Mouse (Mus musculus) WW6 (cell line): ENCODE results near the gene Gm10203.
"Not testable (repeated sequence)": the region's sequence is repeated elsewhere in the genome, so short reads cannot be mapped to it uniquely, and the experiment has no call there.

Experiments
- DNase-seq: peaks from one replicate; pipeline ENCODE4 v3.0.0-alpha.2; 2013; ENCODE audit warnings: low read depth, low spot score

Gm10203 gene

DNA sequence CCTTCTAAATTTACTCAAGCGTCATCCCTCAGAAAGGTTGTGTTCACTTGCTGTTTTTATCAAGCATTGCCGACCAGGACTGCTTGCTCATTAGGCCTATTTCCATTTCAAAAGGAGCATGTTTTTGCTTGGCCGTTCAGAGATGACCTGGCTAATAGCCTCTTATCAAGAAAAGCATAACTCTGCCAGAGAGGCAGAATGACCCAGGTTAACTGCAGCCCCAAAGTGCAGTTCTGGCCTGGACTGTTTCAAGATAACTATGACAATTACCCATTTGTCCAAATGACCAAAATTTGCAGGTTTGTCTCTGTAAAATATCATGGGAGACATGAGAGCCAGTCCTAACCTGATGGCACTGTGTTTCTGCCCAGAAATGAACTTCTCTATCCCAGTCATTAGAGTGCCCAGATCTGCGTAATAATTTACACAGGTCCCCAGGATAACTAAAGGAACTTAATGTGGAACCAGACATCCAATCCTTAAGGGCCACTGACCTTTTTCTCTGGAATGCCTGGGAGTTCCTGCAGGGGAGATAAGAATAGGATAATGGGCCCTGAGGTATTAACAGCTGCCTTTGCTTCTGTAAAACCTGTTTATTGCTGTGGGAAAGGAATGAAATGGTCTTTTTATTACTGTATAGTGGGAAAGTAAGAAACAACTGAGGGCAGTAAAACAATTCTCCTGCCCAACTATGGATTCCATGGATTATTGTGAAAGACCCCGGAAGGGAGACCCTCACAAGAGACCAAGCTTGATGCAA, 4.6 kb downstream of the Gm10203 start:
- no peak for DNase-seq

DNA sequence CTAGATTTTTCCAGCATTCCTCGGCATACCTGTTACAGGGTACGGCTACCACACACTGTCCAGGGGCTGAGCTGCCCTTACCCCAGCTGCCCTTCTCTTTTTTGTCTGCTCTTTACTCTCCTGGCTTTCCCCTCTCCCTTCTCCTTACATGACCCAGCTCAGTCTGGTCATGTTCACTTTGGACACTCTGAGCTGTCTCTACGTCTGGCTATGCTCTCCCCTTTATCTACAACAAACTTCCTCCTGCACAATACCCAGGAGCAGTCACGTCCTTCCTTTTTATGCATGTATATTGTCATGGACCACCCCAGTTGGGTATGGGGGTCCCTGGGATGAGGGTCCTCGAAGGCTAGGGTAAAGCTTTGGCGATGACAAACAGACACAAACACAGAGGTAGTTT, 5.7 kb downstream of the Gm10203 start:
- DNase-seq: no peak

DNA sequence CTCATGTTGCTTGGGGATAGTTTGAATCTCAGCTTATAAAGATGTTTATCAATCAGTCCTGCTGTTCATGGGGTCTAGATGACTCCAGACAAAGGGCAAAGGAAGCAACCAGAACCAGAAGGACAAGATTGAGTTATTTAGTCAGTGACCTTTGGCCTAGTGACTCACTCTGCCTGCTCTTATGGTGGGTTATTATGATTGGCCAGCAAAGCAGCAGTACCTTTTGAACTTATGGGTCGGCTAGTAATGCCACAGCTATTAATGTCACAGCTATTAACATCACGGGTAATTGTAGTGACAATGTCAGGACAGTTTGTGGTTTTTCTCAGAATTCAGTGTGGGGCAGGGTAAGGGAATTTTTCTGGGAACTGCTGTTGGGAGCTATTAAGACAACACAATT, 8.0 kb downstream of the Gm10203 start:
- no peak for DNase-seq

DNA sequence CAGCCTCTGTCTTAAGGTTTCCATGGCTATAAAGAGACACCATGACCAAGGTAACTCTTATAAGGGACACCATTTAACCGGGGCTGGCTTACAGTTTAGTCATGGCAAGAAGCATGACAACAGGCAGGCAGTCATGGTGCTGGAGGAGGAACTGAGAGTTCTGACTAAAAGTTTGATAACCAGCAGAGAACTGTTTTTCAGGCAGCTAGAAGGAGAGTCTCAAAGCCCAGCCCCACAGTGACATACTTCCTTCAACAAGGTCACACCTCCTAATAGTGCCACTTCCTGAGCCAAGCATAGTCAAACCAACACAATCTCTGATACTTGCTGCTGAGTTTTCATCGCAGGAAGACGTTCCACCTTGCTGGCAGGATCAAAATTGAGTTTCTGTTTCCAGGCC, 9.0 kb downstream of the Gm10203 start:
- no peak for DNase-seq

DNA sequence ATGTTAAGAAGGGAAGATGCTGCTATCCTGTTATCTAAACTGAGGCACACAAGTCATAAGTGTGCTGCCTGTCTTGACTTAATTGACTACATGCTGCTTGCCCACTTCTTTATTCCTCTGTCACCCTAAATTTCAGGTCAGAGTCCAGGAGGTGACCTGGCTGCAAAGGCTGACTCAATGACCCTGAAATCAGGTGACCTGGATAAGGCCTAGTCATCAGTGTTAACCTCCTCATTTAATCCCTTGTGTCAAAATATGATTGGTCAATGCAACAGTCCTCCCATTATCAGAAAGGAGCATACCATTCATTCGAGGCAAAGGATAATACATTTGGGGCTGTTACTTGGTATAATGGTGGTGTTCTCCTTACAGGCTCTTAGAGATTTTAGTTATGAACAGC, 9.5 kb downstream of the Gm10203 start, which contains the start of gene Etfbkmt:
Gene Etfbkmt (plus strand): TSS at position 379 of the 400 bp plus-strand sequence.
- no peak for DNase-seq

DNA sequence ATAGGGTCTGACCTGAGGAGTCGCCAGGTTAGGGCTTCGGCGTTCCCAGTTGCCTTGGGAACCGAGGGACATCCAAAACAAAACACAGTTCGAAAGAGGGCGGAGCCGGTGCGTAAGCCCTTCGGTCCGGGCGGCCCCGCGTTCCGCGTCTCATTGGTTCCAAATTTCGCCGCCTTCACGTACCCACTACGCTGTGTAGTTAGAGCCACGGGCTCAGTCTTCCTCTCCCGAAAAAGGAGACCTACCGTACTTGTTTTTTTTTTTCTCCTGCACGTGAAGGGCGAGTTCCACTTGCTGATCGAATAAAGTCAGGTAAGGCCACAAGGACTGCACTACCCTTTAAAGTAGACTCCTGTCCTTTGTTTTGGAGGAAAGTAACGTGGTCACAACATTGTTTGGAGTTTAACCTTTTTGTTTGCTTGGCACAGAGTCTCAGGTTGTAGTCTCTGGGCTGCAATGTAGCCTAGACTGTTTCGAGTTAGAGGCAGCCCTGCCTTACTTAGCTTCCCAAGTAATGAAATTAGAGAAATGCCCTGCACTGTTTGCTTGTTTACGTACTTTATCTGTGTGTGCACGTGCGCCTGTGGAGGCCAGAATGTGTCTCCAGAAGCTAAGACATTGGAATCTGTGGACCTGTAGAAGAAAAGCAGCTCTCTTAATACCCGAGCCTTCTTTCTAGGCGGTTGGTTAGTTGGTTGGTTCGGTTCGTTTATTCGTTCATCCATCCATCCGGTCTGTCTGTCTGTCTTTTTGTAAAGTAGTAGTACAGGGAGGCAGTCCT, 11.6 kb downstream of the Gm10203 start:
- DNase-seq: peak; percentile 88

DNA sequence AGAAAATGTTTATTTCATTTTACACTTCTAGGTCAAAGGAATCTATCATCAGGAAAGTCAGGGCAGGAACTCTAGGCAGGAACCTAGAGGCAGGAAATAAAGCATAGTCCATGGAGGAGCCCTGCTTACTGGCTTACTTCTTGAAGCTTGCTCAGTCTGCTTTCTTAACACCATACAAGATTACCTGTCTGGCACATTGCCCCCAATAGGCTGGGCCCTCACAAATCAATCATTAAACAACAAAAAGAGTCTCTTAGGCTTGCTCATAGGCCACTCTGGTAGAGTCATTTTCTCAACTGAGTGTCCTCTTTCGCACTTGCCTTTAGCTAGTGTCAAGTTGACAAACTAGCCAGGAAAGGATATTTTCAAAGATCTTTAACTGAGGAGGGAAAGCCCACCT, 15.2 kb downstream of the Gm10203 start:
- DNase-seq: no peak

DNA sequence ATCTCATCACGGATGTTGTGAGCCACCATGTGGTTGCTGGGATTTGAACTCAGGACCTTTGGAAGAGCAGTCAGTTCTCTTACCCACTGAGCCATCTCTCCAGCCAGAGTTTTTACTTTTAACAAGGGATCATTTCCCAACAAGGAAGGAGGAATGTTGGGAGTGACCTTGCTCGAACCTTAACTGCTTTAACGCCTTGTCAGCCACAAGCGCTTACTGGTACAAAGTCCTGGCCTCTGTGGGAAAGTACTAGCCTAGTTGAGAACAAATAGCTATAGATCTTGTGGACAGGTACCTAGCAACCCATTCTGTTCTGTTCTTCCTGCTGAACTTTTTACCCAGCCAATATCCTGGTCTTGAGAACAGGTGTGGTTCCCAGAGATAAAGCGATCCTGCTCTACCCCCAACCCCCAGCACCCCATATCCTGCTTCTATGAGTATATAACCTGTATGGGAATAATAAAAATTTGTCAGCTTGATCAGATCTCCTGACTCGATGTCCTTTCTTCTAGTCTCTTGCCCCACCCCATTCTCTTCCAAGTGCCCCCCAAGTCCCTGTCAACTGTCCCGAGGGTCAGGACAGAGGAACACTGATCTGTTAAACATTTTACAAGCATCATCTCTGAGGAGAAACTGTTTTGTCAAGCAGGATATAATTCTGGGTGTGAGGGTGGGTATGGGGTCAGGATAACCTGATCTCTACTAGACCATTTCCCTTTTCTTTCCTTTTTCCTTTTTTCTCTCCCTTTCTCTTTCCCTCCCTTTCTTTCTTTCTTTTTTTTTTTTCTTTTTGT, 18.7 kb downstream of the Gm10203 start:
- no peak for DNase-seq

DNA sequence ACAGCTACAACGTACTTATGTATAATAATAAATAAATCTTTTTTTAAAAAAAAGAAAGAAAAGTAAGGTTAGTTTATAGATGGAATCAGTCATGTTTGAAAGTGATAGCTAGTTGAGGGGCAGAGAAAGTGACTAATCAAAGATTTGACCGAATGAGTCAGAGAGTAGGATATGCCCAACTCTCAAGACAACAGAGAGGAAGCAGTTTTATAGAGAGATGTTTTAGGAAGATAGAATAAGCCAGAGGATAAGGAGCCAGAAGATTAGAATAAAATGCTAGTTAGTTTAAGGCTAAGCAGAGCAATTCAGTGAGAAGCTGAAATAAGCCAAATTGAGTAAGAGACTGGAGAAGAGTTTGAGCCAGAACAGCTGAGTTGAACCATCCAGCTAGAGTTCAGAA, 22.1 kb downstream of the Gm10203 start:
- DNase-seq: no peak

DNA sequence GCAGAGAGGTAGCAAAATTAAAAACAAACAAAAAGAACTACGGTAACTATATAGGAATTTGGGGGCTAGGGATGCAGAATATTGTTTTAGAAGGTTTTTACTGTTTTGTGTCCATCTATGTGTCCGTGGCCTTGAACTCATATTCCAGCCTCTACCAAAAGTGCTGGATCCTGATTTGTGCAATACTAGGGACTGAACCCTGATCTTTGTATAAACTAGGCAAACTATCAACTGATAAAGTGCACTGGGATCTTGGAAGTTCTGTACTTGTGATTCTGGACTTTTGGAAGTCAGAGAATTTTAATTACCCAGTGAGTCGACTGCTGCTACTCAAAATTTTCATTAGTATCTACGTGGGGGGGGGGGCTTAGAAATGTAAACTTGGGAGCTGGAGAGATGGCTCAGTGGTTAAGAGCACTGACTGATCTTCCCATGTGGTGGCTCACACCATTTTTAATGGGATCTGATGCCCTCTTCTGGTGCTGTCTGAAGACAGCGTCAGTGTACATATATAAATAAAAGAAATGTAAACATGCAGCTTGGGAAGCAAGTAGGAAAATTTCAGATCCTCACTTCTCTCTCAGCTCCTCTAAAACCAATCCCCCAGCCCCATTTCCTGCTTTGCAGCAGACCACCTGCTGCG, 23.6 kb downstream of the Gm10203 start:
- no peak for DNase-seq

DNA sequence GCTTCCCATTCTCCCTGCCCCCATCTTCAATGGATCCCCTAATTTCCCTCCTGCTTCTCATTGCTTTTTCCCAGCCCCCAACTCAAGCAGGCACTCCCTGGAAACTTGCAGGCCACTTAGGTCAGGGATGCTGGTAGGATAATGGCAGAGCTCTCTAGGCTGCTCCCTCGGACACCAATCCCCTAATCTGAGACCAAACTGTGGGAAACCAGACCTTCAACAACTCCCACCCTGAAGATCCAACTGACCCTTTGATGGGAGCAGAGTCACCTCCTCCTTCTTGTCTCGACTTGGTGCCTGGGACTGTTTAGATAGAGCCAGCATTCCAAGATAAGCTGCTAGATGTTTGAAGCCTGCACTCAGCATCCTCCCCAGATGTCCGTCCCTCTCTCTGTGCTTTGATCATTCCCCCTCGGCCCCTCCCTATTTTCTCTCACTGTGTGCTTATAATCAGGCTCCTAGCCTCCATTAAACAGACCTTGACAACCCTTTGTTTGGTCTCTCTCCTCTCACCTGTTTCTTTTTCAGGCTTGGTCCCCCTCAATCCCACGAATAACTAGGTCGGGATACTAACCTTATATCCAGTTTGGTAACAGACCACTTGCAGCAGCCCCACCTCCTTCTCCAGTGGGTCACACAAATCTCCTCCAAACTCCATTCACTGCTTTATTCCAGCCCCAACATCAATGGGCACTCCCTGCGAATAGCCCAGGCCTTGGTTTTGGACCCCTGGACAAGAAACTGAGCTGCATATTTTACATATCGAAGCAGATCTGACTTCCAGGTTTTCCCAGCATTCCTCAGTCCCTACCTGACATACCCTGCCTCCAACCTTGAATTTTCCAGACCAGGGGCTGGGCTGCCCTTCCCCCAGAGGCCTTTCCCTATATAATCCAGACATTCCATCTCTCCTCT, 24.4 kb downstream of the Gm10203 start:
- no peak for DNase-seq

DNA sequence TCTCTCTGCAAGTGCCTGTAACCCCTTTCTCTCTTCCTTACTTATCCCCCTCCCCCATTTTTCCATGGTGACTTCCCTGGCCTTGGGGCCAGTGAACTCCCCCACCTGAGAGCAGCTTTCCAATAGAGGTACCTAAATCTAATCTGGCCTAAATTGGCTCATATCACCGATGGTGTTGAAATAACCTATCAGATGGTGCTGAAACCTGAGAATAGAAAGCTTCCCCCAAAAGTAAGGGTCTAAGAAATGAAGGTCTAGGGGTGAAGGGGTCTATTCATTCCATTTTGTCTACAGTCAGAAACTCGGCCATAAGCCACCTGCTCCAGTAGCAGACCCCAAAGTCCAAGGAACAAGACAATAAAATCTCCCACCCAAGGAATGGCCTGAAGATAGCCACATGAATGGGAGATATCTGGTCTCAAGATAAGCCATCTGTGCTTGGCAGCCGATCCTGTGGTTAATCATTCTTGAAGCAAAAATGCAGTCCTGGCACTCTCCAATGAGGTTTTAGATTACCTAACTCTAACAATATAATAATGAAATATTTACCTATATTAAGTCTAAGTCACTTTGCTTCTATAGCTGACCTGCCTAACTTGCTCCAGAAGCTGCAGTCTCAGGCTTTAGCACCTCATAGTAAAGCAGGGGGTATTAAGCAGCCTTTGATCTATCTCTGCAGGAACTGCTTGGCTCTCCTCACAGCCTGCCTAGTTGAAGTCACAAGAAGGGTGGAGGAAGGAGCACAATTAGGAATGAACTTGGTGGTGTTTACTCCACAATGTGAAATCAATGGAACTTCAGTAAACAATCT, 25.3 kb downstream of the Gm10203 start:
- DNase-seq: no peak

DNA sequence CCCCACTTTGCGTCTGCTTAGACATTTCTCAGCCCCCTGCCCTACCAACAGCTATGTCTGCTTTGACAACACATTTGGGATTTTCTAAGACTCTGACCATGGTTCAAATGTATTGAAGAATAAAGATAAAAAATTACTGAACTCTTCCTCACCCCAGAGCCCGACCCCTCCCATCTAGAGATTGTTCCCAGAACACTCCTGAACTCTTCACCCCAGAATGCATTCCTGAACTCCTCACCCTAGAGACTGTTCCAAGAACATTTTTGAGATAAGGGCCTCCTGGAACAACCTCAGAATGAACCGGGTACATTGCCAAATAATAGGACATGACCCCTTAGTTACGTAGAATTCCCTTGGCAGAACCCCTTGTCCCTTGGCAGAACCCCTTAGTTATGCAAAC, 37.1 kb downstream of the Gm10203 start:
- not testable (repeated sequence) for DNase-seq

DNA sequence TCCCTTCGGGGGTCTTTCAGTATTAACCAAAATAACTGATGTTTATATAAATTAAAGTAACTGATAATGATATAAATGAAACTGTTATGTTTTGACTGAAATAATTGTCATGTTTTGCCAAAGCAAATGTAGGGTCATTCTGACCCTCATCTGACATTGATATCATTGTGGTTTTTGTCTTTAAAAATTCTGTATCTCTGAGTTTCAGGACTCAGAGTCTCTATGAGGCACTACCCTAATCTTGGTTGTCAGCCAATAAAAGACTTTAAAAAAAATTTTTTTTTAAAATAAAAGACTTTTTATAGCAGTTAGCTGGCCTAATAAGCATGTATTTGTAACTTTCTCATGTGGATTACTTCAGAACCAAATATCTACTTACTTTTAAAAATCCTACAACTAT, 37.7 kb downstream of the Gm10203 start:
- DNase-seq: no peak

DNA sequence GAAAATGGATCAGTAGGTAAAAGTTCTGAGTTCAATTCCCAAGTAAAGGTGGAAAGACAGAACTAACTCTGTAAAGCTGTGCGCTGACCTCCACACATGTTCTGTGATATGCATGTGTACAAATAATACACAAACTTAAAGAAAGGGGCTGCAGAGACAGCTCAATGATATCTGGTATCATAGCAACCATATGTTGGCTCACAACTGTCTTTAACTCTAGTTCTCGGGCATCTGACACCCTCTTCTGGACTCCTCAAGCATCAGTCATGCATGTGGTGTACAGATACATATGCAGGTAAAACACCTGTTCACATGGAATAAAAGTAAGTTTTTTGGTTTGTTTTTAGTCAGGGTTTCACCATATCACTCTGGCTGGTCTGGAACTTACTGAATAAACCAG, 38.5 kb downstream of the Gm10203 start:
- no peak for DNase-seq

DNA sequence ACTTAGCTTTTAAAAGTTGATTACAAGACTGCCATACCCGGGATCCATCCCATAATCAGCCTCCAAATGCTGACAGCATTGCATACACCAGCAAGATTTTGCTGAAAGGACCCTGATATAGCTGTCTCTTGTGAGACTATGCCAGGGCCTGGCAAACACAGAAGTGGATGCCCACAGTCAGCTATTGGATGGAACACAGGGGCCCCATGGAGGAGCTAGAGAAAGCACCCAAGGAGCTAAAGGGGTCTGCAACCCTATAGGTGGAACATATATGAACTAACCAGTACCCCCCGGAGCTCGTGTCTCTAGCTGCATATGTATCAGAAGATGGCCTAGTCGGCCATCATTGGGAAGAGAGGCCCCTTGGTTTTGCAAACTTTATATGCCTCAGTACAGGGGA, 40.0 kb downstream of the Gm10203 start:
- DNase-seq: not testable (repeated sequence)

DNA sequence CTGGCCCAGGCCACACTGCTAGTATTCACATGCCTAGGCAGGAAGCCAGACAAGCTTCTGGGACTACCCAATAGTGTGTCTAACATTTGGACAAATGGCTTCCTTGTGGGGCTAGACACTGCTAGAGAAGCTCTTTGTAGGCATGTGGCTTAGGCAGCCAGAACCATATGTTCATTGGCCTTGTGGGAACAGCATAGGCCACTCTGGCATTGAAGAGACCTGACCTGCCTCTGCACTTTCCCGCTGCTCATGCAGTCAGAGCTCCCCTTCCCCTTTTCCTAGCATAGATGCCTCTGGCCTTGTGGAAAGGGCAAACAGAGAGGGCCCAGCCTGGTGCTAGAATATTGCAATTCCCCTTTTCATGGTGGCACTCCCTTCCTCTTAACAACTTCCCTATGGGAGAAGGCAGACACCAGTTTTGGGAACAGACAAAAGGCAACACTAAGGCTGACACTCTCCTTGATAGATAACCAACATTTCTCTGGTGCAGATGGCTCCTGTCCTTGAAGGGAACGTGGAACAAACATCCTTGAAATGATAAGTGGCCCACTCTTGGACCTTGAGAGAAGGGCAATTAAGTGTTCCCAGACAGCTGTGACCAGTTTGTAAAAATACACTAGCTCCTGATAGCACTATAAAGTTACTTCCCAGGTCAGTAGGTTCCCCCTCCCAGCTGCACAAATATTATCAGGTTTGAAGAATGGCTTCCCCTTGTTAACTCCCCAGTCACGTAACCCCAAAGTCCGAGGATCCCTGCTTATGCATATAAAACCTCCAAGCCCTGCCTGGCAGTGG, 44.1 kb downstream of the Gm10203 start:
- no peak for DNase-seq

DNA sequence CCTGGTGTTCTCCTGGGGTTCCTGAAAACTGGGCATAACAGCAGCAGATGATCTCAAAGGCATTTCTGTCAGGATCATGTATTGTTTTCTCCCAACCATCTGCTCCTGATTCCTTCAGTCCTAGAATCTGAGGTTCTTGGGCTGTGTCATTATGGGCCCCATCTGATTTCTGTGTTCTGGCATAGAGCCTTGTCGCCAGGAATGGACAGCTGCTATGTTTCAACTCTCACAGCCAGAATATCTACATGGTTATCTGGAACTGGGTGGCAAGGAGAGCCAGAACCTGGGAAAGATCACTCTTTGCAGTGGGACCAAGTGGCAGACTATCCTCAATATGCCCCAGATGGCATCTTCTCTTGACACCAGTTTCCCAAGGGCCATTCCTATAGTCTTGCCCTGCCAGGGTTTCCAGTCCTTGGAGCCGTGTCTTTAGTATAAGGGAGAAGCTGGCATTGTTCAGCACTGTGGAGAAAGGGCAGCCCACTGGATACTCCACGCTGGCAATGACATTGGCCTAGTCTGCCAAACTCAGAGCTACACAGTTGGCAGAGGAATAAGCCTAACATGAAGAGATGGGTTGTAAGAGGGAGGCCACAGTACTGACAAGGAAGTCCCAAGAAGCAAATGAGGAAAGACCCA, 45.1 kb downstream of the Gm10203 start:
- no peak for DNase-seq

DNA sequence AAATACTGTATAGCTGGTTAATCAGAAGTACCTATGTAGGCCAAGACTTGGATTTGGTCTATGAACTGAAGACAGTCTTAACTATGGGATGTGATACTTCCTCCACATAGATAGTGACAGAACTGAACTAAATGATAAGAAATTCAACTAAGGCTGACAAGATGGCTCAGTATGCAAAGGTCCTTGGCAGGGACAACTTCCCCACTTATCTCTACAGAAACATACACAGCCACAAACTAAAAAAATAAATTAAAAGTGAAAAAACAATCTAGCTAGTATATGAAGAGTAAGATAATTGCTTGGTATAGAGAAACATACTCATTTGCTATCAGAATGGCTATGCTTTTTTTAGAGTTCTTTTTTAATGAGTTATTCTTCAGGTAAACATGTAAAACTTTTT, 49.1 kb downstream of the Gm10203 start:
- DNase-seq: no peak
